Mouse (Mus musculus): ENCODE measurements around the gene Hps1. TPM values are rescaled to one million over a fixed set of nuclear protein-coding genes. Genes with fewer than 3 reads are reported as not detected.
A peak's percentile ranks its signal among the peaks of the same experiment; 100 is the strongest.

Hps1 gene
- polyA plus RNA-seq, 1 experiment = 27.3 TPM

GRCm38 (mm10) chr19:42745084-42745868 lies 34.5 kb downstream of the Hps1 start:
- no peak overlapping the region for H3K4me3 ChIP-seq (ENCODE audit: low read depth, low read length)
- H3K4me1 ChIP-seq (ENCODE audit: control insufficient read depth, insufficient read depth, insufficient read length, low read length) = peaks cover 9% of the 10 kb centered on the region; the same call in 1 of the 2 replicates
- no peaks in the 10 kb centered on the region for H3K27me3 ChIP-seq (ENCODE audit: control insufficient read depth, insufficient read depth, low read length)
- no peaks in the 10 kb centered on the region for H3K36me3 ChIP-seq (ENCODE audit: control insufficient read depth, insufficient read depth, low read length)
- no peak overlapping the region for H3K27ac ChIP-seq (ENCODE audit: insufficient read depth, low read depth, low read length)
- WGBS = 33% methylated on average over 9 of the region's 9 CpGs
- TF ChIP-seq CTCF (IDR thresholded peaks at IDR 0.05; ENCODE audit: extremely low read depth, insufficient read length, insufficient replicate concordance, low read depth, low read length) = no peak
- no peak for TF ChIP-seq POLR2A (IDR thresholded peaks at IDR 0.05; ENCODE audit: low read depth, low read length)

GRCm38 (mm10) chr19:42744162-42744586 lies 35.6 kb downstream of the Hps1 start:
- Histone ChIP-seq H3K27ac (ENCODE audit: insufficient read depth, low read depth, low read length) (no peak overlapping the region), H3K36me3 (ENCODE audit: control insufficient read depth, insufficient read depth, low read length) (no peaks in the 10 kb centered on the region), H3K27me3 (ENCODE audit: control insufficient read depth, insufficient read depth, low read length) (no peaks in the 10 kb centered on the region), H3K4me1 (ENCODE audit: control insufficient read depth, insufficient read depth, insufficient read length, low read length) (peaks cover 13% of the 10 kb centered on the region; the same call in 1 of the 2 replicates), H3K4me3 (ENCODE audit: low read depth, low read length) (no peak overlapping the region)
- TF ChIP-seq POLR2A (IDR thresholded peaks at IDR 0.05; ENCODE audit: low read depth, low read length) (no peak), CTCF (IDR thresholded peaks at IDR 0.05; ENCODE audit: extremely low read depth, insufficient read length, insufficient replicate concordance, low read depth, low read length) (peak; percentile 62; the same call in 1 of the 2 replicates)
- 19% methylated on average over 4 of the region's 4 CpGs for WGBS

- Histone ChIP-seq H3K27ac (ENCODE audit: insufficient read depth, low read depth, low read length) (no peak overlapping the region), H3K4me1 (ENCODE audit: control insufficient read depth, insufficient read depth, insufficient read length, low read length) (peaks cover 13% of the 10 kb centered on the region; the same call in 1 of the 2 replicates), H3K36me3 (ENCODE audit: control insufficient read depth, insufficient read depth, low read length) (no peaks in the 10 kb centered on the region), H3K4me3 (ENCODE audit: low read depth, low read length) (no peak overlapping the region), H3K27me3 (ENCODE audit: control insufficient read depth, insufficient read depth, low read length) (no peaks in the 10 kb centered on the region)
- TF ChIP-seq POLR2A (IDR thresholded peaks at IDR 0.05; ENCODE audit: low read depth, low read length) = no peak
- no peak for TF ChIP-seq CTCF (IDR thresholded peaks at IDR 0.05; ENCODE audit: extremely low read depth, insufficient read length, insufficient replicate concordance, low read depth, low read length)
- WGBS = 89% methylated on average over 16 of the region's 16 CpGs
Observed at GRCm38 (mm10) chr19:42743261-42743660, 36.5 kb downstream of the Hps1 start.

GRCm38 (mm10) chr19:42741884-42742283 lies 37.9 kb downstream of the Hps1 start:
- Histone ChIP-seq H3K27me3 (ENCODE audit: control insufficient read depth, insufficient read depth, low read length) (no peaks in the 10 kb centered on the region), H3K36me3 (ENCODE audit: control insufficient read depth, insufficient read depth, low read length) (no peaks in the 10 kb centered on the region), H3K4me3 (ENCODE audit: low read depth, low read length) (no peak overlapping the region), H3K27ac (ENCODE audit: insufficient read depth, low read depth, low read length) (no peak overlapping the region), H3K4me1 (ENCODE audit: control insufficient read depth, insufficient read depth, insufficient read length, low read length) (peaks cover 13% of the 10 kb centered on the region; the same call in 1 of the 2 replicates)
- TF ChIP-seq CTCF (IDR thresholded peaks at IDR 0.05; ENCODE audit: extremely low read depth, insufficient read length, insufficient replicate concordance, low read depth, low read length) = no peak
- no peak for TF ChIP-seq POLR2A (IDR thresholded peaks at IDR 0.05; ENCODE audit: low read depth, low read length)
- WGBS = 78% methylated on average over 14 of the region's 14 CpGs

GRCm38 (mm10) chr19:42740163-42740899 lies 39.4 kb downstream of the Hps1 start:
- Histone ChIP-seq H3K27me3 (ENCODE audit: control insufficient read depth, insufficient read depth, low read length) (no peaks in the 10 kb centered on the region), H3K4me1 (ENCODE audit: control insufficient read depth, insufficient read depth, insufficient read length, low read length) (peaks cover 8% of the 10 kb centered on the region; the same call in 1 of the 2 replicates), H3K36me3 (ENCODE audit: control insufficient read depth, insufficient read depth, low read length) (no peaks in the 10 kb centered on the region), H3K27ac (ENCODE audit: insufficient read depth, low read depth, low read length) (no peak overlapping the region), H3K4me3 (ENCODE audit: low read depth, low read length) (no peak overlapping the region)
- 80% methylated on average over 8 of the region's 8 CpGs for WGBS
- no peak for TF ChIP-seq POLR2A (IDR thresholded peaks at IDR 0.05; ENCODE audit: low read depth, low read length)
- TF ChIP-seq CTCF (IDR thresholded peaks at IDR 0.05; ENCODE audit: extremely low read depth, insufficient read length, insufficient replicate concordance, low read depth, low read length) = no peak

- H3K4me1 ChIP-seq (ENCODE audit: control insufficient read depth, insufficient read depth, insufficient read length, low read length) = peaks cover 10% of the 10 kb centered on the region; the same call in 1 of the 2 replicates
- TF ChIP-seq CTCF (IDR thresholded peaks at IDR 0.05; ENCODE audit: extremely low read depth, insufficient read length, insufficient replicate concordance, low read depth, low read length) = no peak
- TF ChIP-seq POLR2A (IDR thresholded peaks at IDR 0.05; ENCODE audit: low read depth, low read length) = no peak
- 31% methylated on average over 6 of the region's 6 CpGs for WGBS
Observed at GRCm38 (mm10) chr19:42739734-42740133, 40.0 kb downstream of the Hps1 start.

GRCm38 (mm10) chr19:42737753-42738152 lies 42.0 kb downstream of the Hps1 start:
- Histone ChIP-seq H3K36me3 (ENCODE audit: control insufficient read depth, insufficient read depth, low read length) (no peaks in the 10 kb centered on the region), H3K4me1 (ENCODE audit: control insufficient read depth, insufficient read depth, insufficient read length, low read length) (peaks cover 11% of the 10 kb centered on the region), H3K4me3 (ENCODE audit: low read depth, low read length) (no peak overlapping the region), H3K27ac (ENCODE audit: insufficient read depth, low read depth, low read length) (no peak overlapping the region), H3K27me3 (ENCODE audit: control insufficient read depth, insufficient read depth, low read length) (no peaks in the 10 kb centered on the region)
- WGBS = 89% methylated on average over 9 of the region's 9 CpGs
- no peak for TF ChIP-seq POLR2A (IDR thresholded peaks at IDR 0.05; ENCODE audit: low read depth, low read length)
- no peak for TF ChIP-seq CTCF (IDR thresholded peaks at IDR 0.05; ENCODE audit: extremely low read depth, insufficient read length, insufficient replicate concordance, low read depth, low read length)

More at GRCm38 (mm10) chr19:42739734-42740133, 40.0 kb downstream of the Hps1 start:
- Histone ChIP-seq H3K36me3 (ENCODE audit: control insufficient read depth, insufficient read depth, low read length) (no peaks in the 10 kb centered on the region), H3K4me3 (ENCODE audit: low read depth, low read length) (no peak overlapping the region), H3K27ac (ENCODE audit: insufficient read depth, low read depth, low read length) (no peak overlapping the region), H3K27me3 (ENCODE audit: control insufficient read depth, insufficient read depth, low read length) (no peaks in the 10 kb centered on the region)

Data from small intestine, adult 2 months (tissue).